Mouse (Mus musculus) embryonic fibroblast, embryonic 13.5 days (primary cell): Measurements from ENCODE around the gene Pou2f3. TPM values are rescaled to one million over a fixed set of nuclear protein-coding genes. Genes with fewer than 3 reads are reported as not detected.

Source experiments
- H3K27ac ChIP-seq: 2 replicates; pipeline ENCODE4 v1.5.1; 2012; ENCODE audit warnings: low read length, control low read depth, inconsistent platforms; ENCODE audit not compliant: insufficient read depth
- H3K4me1 ChIP-seq: 2 replicates; pipeline ENCODE4 v1.6.1; 2011; ENCODE audit warnings: low read length; ENCODE audit not compliant: control insufficient read depth, insufficient read depth
- H3K4me3 ChIP-seq: 2 replicates; pipeline ENCODE4 v1.5.1; 2011; ENCODE audit warnings: mild to moderate bottlenecking, control low read depth, low read length; ENCODE audit not compliant: insufficient read depth
- CTCF ChIP-seq: IDR thresholded peaks from 2 replicates; pipeline ENCODE4 v1.5.1; 2011; ENCODE audit warnings: mild to moderate bottlenecking, control low read depth, low read length, moderate library complexity, borderline replicate concordance; ENCODE audit not compliant: insufficient read depth
- POLR2A ChIP-seq: IDR thresholded peaks from 2 replicates; pipeline ENCODE4 v1.6.1; 2011; ENCODE audit warnings: low read depth, mild to moderate bottlenecking, control low read depth, low read length, moderate library complexity
- polyA plus RNA-seq: library from polyadenylated mRNA; stranded (reverse); fragments of >200 nt; gene quantifications from 2 replicates; pipeline ENCODE4 v1.2.4, GENCODE M21; 2011; ENCODE audit warnings: low read depth; ENCODE audit not compliant: missing spikeins, insufficient read length

Pou2f3 gene
- polyA plus RNA-seq, 1 experiment = not detected

DNA sequence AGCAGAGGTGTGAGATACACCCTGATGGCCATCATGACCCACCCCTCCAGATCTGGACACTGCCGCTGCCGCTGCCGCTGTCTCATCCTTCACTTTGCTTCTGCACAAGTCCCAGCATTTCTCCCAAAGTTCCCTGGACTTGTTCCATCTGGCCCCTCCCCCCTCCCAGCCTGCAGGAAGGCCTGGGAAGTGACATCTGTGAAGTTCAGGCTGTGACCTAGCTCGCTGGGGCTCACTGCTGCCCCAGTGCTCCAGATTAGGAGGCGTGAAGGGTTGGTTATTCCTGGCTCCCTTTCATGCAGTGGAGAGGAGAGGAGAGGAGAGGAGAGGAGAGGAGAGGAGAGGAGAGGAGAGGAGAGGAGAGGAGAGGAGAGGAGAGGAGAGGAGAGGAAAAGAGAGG, 30.6 kb downstream of the Pou2f3 start:
- Histone ChIP-seq H3K4me1 (no peaks in the 10 kb centered on the region), H3K27ac (no peak overlapping the region), H3K4me3 (no peak overlapping the region)
- no peak for TF ChIP-seq CTCF

DNA sequence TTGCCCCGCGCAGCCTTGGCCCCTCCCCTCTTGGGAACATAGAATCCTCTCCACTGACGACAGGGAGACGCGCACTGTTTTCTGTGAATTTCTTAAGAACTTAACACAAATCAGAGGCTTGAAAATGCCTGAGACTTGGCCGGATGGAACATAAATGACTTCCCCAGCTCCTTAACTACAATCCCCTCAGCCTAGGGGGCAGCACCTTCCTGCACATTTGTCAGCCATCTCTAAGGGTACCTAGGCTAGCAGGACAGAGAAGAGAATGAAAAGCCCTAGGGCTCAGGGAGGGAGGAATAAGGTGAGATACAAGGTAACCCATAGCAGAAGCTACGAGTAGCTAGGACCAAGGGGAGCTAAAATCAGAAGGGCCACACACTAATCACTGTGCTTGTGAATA, 32.0 kb downstream of the Pou2f3 start:
- H3K27ac ChIP-seq = no peak overlapping the region
- H3K4me3 ChIP-seq = no peak overlapping the region
- H3K4me1 ChIP-seq = no peaks in the 10 kb centered on the region
- TF ChIP-seq POLR2A (no peak), CTCF (no peak)

DNA sequence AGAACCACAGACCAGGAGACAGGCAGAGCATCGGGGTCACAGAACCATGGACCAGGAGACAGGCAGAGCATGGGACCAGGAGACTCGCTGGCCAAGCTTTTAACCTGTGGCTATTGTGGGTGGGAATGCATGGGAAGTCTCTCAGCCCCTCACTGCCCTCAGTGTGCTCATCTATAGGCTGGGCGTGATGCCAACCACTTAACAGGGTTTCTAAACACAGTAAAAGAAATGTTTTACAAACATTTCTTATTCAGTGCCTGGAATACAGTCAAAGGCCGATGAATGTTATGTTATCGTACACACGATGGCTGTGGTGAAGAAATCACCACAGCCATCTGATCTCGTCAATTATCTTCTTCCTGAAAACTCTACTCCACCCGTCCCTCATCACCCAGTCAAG, 43.1 kb downstream of the Pou2f3 start:
- Histone ChIP-seq H3K4me1 (no peaks in the 10 kb centered on the region), H3K27ac (no peak overlapping the region), H3K4me3 (no peak overlapping the region)
- TF ChIP-seq POLR2A (no peak), CTCF (no peak)

DNA sequence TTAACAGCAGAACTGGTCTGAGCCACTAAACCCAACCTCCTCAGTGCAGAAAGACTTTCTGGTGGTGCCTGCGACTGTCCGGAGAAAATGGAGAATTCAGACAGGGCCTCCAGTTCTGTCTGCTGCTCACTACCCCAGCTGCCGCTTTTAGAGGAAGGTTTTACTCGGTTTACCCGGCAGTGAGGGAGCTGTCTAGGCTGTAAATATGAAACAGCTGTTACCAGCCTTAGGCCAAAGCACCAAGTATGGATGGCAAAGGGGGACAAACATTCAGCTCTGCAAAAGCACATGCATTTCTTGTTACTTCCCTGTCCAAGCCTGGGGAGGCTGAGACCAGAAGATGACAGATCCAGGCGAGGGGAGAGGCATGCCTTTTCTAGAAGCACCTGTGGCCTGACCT, 43.8 kb downstream of the Pou2f3 start:
- Histone ChIP-seq H3K4me3 (no peak overlapping the region), H3K27ac (no peak overlapping the region), H3K4me1 (no peaks in the 10 kb centered on the region)
- TF ChIP-seq POLR2A (no peak), CTCF (no peak)

DNA sequence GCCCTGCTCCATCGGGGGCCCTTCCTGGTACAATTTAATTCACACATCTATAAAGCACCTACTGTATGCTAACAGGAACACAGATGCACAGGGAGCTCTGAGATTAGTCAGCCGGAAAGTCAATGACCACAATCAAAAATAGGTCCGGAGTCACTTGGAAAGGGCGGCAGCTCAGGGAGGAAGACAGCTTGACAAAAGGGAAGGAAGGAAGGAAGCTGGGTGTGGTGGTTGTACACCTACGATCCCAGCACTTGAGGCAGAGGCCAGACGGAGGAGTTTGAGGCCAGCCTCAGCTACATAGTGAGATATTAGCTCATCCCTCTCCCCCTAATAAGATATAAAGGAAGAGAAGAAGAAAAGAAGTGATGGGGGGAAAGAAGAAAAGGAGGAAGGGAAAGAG, 54.2 kb downstream of the Pou2f3 start:
- Histone ChIP-seq H3K4me3 (no peak overlapping the region), H3K4me1 (no peaks in the 10 kb centered on the region), H3K27ac (no peak overlapping the region)
- TF ChIP-seq POLR2A (no peak), CTCF (no peak)

DNA sequence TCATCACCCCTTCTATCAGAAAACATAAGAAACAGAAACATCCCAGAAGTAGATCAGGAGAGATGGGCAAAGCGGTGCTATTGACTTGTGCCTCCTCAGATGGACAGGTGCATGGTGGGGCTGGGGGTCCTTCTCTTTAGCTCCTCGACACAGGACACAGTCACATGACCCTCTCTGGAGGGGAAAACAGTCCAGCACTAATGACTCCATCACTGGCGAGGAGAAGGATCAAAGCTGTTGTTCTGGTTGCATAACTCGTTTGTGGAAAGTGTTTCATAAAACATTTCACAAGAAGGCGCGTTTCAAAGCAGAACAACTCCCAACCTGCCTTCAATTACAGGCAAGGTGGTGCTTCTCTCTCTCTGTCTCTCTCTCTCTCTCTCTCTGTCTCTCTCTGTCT, 58.4 kb downstream of the Pou2f3 start:
- H3K4me3 ChIP-seq = no peak overlapping the region
- H3K27ac ChIP-seq = no peak overlapping the region
- H3K4me1 ChIP-seq = no peaks in the 10 kb centered on the region
- no peak for TF ChIP-seq CTCF
- no peak for TF ChIP-seq POLR2A

DNA sequence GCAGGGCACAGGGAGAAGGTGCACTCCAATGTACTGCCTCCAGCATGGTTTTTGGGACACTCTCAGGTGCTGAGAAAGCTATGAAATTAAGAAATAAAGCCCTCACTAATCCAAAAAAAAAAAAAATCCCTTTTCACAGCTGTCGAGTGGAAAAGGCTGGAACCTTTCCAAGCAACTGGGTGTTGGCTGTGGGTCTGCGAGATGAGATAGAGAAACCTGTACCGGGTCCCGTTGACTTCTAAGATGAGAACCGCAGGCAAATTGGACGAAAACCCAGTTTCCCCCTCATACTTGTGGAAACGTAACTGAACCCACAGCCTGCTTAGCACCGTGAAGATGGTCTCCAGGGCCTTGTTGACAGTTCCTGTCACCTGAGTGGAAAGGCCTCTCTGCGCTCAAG, 59.2 kb downstream of the Pou2f3 start:
- Histone ChIP-seq H3K27ac (no peak overlapping the region), H3K4me3 (no peak overlapping the region), H3K4me1 (no peaks in the 10 kb centered on the region)
- TF ChIP-seq CTCF (no peak), POLR2A (no peak)

DNA sequence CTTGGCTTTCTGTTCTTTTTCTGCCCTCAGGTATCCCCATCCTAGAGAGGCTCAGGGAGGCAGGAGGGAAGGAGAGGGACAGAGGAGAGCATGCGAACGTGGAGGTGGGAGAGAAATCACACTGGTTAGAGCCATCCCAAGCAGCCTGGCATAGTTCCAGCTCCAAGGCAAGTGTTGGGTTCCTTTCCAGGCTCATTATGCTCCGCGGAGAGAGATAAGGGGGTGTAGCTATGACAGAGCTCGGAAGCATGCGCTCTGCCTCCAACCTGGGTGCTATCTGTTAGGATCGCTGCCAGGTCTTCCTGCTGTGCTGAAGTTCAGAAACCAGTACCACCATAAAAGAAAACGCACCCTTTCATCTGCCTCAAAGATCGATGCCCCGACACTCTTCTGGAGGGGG, 60.1 kb downstream of the Pou2f3 start:
- Histone ChIP-seq H3K4me3 (no peak overlapping the region), H3K4me1 (no peaks in the 10 kb centered on the region), H3K27ac (no peak overlapping the region)
- TF ChIP-seq POLR2A (no peak), CTCF (no peak)

DNA sequence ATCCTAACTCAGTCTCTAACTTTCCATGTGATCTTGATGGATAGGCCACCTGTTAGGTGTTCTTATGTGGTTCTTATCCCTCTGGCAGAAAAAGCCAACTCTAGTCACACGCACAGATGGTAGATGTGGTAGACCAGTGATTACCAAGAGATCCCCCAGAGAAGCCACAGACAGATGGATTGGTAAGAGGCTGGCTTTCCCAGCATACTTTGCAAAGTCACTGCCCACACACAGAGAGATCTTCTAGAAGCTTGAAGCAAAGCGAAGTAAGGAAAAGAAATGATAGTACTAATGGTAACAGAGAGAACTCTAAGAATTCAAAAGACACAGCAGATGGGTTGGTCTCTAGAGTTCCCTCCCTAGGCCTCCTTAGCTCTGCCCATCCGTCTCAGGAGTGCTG, 60.7 kb downstream of the Pou2f3 start:
- Histone ChIP-seq H3K4me3 (no peak overlapping the region), H3K27ac (no peak overlapping the region), H3K4me1 (no peaks in the 10 kb centered on the region)
- TF ChIP-seq CTCF (no peak), POLR2A (no peak)

DNA sequence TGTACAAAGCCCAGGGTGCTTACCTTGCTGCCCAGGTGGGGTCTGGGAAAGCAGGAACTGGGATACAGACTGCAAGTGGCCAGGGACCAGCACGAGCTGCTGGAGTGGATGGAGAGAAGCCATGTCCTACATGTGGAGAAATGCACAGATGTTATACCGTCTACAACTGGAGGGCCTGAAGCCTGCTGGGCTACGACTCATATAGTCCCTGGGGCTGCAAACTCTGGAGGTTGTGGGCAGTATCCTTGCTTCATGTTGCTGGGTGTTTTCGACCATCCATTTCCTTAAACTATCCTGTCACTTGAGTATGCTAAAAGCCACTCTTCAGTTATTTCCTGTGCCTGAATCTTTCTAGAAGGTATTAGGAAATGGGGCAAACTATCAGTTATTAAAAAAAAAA, 65.0 kb downstream of the Pou2f3 start:
- TF ChIP-seq POLR2A = no peak
- no peak for TF ChIP-seq CTCF
- no peak overlapping the region for H3K4me3 ChIP-seq
- no peak overlapping the region; the same call in 1 of the 2 replicates for H3K27ac ChIP-seq
- H3K4me1 ChIP-seq = no peaks in the 10 kb centered on the region

DNA sequence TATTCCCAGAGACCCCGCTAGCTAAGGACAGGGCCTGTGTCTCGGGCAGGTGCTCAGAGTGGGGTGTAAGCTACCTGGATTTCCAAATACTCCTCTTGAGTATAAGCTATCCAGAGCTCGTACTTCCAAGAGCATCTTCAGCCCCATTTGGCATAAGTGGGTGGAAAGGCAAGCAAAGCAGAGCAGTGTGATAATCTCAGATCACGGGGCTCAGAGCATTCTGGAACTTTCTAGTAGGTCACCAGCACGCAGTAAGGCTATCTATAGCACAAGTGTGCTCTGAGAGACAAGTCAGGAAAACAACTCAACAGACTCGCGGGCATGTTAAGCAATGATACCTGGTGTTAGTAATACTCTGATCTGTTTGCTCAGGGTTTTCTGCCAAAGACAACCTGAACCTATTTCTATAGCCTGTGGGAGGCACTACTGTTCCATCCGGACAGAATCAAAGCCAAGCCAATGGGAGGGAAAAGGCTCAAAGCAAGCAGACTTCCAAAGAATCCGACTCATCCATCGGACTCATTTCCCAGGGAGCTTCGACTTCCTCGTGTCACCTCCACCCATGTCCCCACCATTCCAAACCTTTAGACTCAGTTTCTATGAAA, 65.9 kb downstream of the Pou2f3 start:
- Histone ChIP-seq H3K4me1 (no peaks in the 10 kb centered on the region), H3K27ac (no peak overlapping the region; the same call in 1 of the 2 replicates), H3K4me3 (no peak overlapping the region)
- TF ChIP-seq POLR2A = no peak
- TF ChIP-seq CTCF = no peak

DNA sequence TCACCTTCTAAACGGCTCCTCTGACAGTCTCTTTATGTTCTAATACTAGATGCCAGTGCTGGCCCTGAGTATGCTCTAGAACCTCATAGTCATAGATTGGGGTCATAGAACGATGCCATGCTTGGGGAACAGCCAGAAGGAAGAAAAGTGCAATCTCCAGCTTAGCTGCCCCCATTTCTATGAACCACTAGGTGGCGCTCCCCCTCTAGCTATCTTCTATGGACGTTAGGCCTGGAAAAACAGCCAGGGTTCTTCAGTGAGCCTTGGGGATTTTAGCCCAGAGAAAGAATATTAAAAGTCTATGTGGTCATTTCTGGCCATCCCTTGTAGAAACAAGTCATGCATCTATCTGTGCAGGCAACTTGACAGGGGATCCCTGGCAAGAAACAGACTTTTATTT, 68.3 kb downstream of the Pou2f3 start:
- H3K27ac ChIP-seq = no peak overlapping the region
- H3K4me1 ChIP-seq = no peaks in the 10 kb centered on the region
- no peak overlapping the region for H3K4me3 ChIP-seq
- 0 out of 2 replicates have a peak, but pooled peaks have one; percentile 22 for TF ChIP-seq CTCF
- TF ChIP-seq POLR2A = no peak
